Mouse (Mus musculus) liver, adult 2 months (tissue): ENCODE measurements around the gene Robo2. TPM values are rescaled to one million over a fixed set of nuclear protein-coding genes. Genes with fewer than 3 reads are reported as not detected.

Source experiments
- DNase-seq: peaks from one replicate; pipeline ENCODE4 v3.0.0-alpha.2; 2011; ENCODE audit warnings: low read depth, low spot score; ENCODE audit errors: extremely low read depth
- H3K27ac ChIP-seq: fragments of 200-500 bp; replicated peaks from 2 replicates; pipeline ENCODE4 v1.5.1; 2012; ENCODE audit warnings: low read depth, mild to moderate bottlenecking, control low read depth, inconsistent platforms, low read length; ENCODE audit not compliant: insufficient read depth
- H3K27me3 ChIP-seq: fragments of 200-500 bp; 2 replicates; pipeline ENCODE4 v1.6.1; 2012; ENCODE audit warnings: mild to moderate bottlenecking, moderate library complexity, low read length, inconsistent platforms; ENCODE audit not compliant: control insufficient read depth, insufficient read depth
- H3K36me3 ChIP-seq: fragments of 200-500 bp; 2 replicates; pipeline ENCODE4 v1.6.1; 2012; ENCODE audit warnings: low read length, inconsistent platforms; ENCODE audit not compliant: control insufficient read depth, insufficient read depth
- H3K4me1 ChIP-seq: fragments of 200-500 bp; 2 replicates; pipeline ENCODE4 v1.6.1; 2011; ENCODE audit warnings: low read length; ENCODE audit not compliant: control insufficient read depth, insufficient read depth
- H3K4me3 ChIP-seq: fragments of 200-500 bp; 2 replicates; pipeline ENCODE4 v1.5.1; 2011; ENCODE audit warnings: low read depth, mild to moderate bottlenecking, control low read depth, low read length, moderate library complexity; ENCODE audit not compliant: insufficient read depth
- H3K79me2 ChIP-seq: fragments of 200-500 bp; 2 replicates; pipeline ENCODE4 v1.6.1; 2012; ENCODE audit warnings: inconsistent platforms, mild to moderate bottlenecking, low read length, moderate library complexity; ENCODE audit not compliant: control insufficient read depth, insufficient read depth
- H3K9ac ChIP-seq: fragments of 200-500 bp; 2 replicates; pipeline ENCODE4 v1.6.1; 2012; ENCODE audit warnings: low read depth, mild to moderate bottlenecking, control low read depth, inconsistent platforms, low read length
- CTCF ChIP-seq: fragments of 200-500 bp; IDR thresholded peaks from 2 replicates; pipeline ENCODE4 v1.5.1; 2011; ENCODE audit warnings: low read depth, low read length, control low read depth
- POLR2A ChIP-seq: fragments of 200-500 bp; IDR thresholded peaks from 2 replicates; pipeline ENCODE4 v1.6.1; 2011; ENCODE audit warnings: low read length, control low read depth; ENCODE audit not compliant: insufficient read depth; ENCODE audit errors: extremely low read depth
- WGBS: fragments of 180-500 bp; shearing (Covaris S2); methylation state at CpG from one replicate; pipeline ENCODE4 v1.1.7; 2018; 5-methylcytosine and 5-hydroxymethylcytosine counted together
- polyA plus RNA-seq: library from polyadenylated mRNA; depleted of rRNA; stranded (reverse); fragments of >200 nt; gene quantifications from 2 replicates; pipeline ENCODE4 v1.2.3, GENCODE M21; 2012
- total RNA-seq: library from RNA; depleted of rRNA; stranded (reverse); fragments of >200 nt; gene quantifications from 2 replicates; pipeline ENCODE4 v1.2.3, GENCODE M21; 2014

Gene Robo2
- total and polyA plus RNA-seq, 2 experiments, result 1.2 to 2.8 TPM

DNA sequence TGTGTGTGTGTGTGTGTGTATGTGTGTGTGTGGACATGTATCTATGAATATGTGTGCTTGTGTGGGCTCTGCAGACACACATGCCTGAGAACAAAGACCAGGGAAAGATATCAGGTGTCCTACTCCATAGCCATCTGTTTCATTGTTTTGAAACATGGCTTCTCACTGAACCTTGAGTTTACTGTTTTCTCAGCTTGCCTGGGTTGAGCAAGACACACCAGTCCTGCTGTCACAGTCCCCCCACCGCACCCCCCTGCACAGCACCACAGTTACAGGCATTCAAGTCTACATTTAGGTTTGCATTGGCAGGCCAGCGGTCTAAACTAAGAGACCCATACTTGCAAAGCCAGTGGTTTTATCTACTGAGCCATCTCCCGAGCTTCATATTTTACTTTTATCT, 239.0 kb downstream of the Robo2 start:
- H3K27me3 ChIP-seq, result no peaks in the 10 kb centered on the region
- no peak overlapping the region for H3K27ac ChIP-seq
- TF ChIP-seq POLR2A (no peak), CTCF (no peak)
- no peaks in the 10 kb centered on the region for H3K4me1 ChIP-seq
- WGBS, result 82% methylated on average over 3 of the region's 3 CpGs
- no peaks in the 10 kb centered on the region for H3K79me2 ChIP-seq
- no peak overlapping the region for H3K9ac ChIP-seq
- H3K4me3 ChIP-seq, result no peak overlapping the region
- DNase-seq, result no peak
- no peaks in the 10 kb centered on the region for H3K36me3 ChIP-seq

DNA sequence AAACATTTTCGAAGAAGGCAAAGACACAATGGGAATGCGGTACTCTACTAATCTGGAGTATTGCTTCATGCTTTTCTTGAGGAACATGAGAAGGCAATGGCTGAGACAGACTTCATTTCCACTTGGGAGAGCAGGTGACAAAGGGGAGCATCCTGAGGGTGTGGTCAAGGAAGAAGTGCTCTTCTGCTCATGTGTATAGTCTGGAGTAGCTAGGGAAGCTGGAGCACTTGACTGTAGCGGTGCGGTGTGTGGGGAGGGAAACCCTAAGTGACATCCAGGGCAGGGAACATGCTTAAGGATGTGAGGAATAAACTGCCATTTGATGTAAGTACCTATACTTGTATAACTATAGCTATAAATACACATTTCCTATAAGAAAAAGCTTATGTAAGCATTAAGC, 242.0 kb downstream of the Robo2 start:
- WGBS, result 90% methylated on average over 4 of the region's 4 CpGs
- no peaks in the 10 kb centered on the region for H3K4me1 ChIP-seq
- H3K79me2 ChIP-seq, result no peaks in the 10 kb centered on the region
- no peak overlapping the region for H3K4me3 ChIP-seq
- no peak overlapping the region for H3K9ac ChIP-seq
- no peaks in the 10 kb centered on the region for H3K27me3 ChIP-seq
- H3K36me3 ChIP-seq, result no peaks in the 10 kb centered on the region
- TF ChIP-seq CTCF (no peak), POLR2A (no peak)
- H3K27ac ChIP-seq, result no peak overlapping the region
- no peak for DNase-seq

DNA sequence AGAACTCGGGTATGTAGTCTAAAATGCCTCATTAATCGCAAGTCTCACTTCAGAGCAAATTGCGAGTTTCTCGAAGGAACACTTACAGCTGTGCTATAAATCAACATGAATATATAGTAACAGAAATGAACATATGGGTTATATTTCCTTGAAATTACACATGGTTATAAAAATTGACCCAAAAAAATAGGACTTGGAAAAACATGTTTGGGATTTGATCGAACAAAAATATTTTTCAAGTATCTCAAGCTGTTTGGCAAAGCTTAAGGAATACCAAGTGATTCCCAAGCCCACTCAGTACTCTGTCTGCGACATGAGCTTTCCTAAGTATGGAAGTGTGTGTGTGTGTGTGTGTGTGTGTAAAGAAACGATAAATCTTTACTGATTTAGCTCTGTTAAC, 242.5 kb downstream of the Robo2 start:
- Histone ChIP-seq H3K9ac (no peak overlapping the region), H3K4me3 (no peak overlapping the region), H3K36me3 (no peaks in the 10 kb centered on the region), H3K4me1 (no peaks in the 10 kb centered on the region), H3K79me2 (no peaks in the 10 kb centered on the region), H3K27ac (no peak overlapping the region), H3K27me3 (no peaks in the 10 kb centered on the region)
- DNase-seq, result no peak
- WGBS, result 81% methylated on average over 7 of the region's 7 CpGs
- no peak for TF ChIP-seq POLR2A
- TF ChIP-seq CTCF, result no peak

- H3K9ac ChIP-seq, result no peak overlapping the region
- no peak overlapping the region for H3K27ac ChIP-seq
- H3K27me3 ChIP-seq, result no peaks in the 10 kb centered on the region
- no peak overlapping the region for H3K4me3 ChIP-seq
- no peak for TF ChIP-seq POLR2A
- TF ChIP-seq CTCF, result no peak
- no peak for DNase-seq
- no peaks in the 10 kb centered on the region for H3K4me1 ChIP-seq
- no peaks in the 10 kb centered on the region for H3K36me3 ChIP-seq
- H3K79me2 ChIP-seq, result no peaks in the 10 kb centered on the region
Observed at GRCm38 (mm10) chr16:74167832-74168231, 243.8 kb downstream of the Robo2 start.

DNA sequence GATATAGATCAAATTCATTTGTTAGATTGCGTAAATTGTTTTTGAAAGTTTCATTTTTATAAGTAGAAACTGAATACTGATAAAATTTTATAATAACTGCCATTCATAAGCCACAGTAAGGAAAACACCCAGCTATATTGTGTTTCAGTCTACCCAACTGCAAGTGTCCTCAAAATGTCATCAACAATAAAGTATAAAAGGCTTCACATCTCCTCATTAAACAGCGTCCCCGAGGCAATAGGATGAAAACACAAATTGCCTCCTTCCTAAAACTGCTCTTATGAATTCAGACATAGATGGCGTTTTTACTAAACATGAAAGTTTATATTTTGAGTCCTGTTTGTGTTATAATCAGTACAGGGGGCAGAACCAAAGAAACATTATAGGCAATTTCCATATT, 249.6 kb downstream of the Robo2 start:
- Histone ChIP-seq H3K9ac (no peak overlapping the region), H3K36me3 (no peaks in the 10 kb centered on the region), H3K4me3 (no peak overlapping the region), H3K79me2 (no peaks in the 10 kb centered on the region), H3K27ac (no peak overlapping the region), H3K27me3 (no peaks in the 10 kb centered on the region), H3K4me1 (no peaks in the 10 kb centered on the region)
- no peak for TF ChIP-seq POLR2A
- no peak for TF ChIP-seq CTCF
- no peak for DNase-seq
- WGBS, result 86% methylated on average over 4 of the region's 4 CpGs

- Histone ChIP-seq H3K27me3 (no peaks in the 10 kb centered on the region), H3K36me3 (no peaks in the 10 kb centered on the region), H3K27ac (no peak overlapping the region), H3K4me3 (no peak overlapping the region), H3K79me2 (no peaks in the 10 kb centered on the region), H3K9ac (no peak overlapping the region), H3K4me1 (no peaks in the 10 kb centered on the region)
- TF ChIP-seq POLR2A, result no peak
- no peak for TF ChIP-seq CTCF
- no peak for DNase-seq
- WGBS, result 79% methylated on average over 3 of the region's 3 CpGs
Observed at GRCm38 (mm10) chr16:74159189-74159588, 252.4 kb downstream of the Robo2 start.
